Mouse (Mus musculus): ENCODE measurements at regions not wholly inside any gene's neighbourhood (a gene's known extent, or its start where the extent isn't known, plus 50 kb on each side); places are given as distances from the start of the nearest gene placed in this dataset.

DNA sequence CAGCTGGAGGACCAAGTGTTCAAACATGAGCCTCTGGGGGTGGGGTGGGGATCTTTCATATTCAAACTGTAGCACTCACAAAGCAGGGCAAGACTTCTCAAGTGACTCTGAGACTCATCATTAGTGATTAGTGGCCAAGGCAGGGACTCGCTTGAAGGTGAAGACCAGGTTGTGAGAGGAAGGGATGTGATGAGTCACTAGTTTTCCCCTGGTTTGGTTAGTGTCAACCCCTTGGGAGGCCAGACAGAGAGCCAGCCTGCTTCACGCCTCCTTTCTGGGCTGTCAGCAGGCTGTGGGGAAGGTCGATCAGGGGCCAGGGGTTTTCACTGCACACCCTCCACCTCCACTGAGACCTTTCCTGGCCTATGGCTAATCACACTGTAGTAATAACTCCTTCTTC, 65.2 kb downstream of the Slc30a10 start:
- no peak for DNase-seq (ENCODE audit: low spot score)

DNA sequence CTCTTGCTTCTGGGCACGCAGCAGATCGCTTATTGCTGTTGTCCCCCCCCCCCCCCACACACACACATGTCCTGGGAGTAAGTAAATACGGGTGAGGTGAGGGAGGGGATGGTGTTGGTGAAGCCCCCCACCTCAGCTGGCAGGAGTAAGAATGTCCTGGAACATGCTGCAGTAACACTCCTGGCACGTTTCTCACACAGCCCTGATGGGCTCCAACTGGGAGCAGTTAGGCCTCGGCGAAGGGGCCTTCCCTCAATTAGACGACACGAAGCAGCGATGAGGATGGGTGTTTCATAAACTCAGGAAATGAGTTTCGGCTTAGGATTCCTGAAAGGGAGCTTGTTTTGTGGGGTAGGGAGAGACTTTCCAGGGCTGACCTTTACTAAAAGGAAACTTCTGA, 69.4 kb downstream of the Slc30a10 start:
- no peak for DNase-seq (ENCODE audit: low spot score)

DNA sequence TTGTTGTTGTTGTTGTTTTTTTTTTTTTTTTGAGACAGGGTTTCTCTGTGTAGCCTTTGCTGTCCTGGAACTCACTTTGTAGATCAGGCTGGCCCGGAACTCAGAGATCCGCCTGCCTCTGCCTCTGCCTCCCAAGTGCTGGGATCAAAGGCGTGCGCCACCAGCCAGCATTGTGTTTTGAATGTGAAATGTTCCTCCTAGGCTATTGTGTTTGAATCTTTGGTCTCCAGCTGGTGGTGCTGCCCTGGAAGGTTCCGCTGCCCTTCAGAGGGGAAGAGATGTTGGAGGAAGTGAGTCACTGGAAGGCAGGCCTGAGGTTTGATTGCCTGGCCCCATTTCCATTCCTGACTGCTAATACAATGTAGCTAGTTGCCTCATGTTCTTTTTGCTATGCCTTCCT, 78.8 kb downstream of the Slc30a10 start:
- no peak for DNase-seq (ENCODE audit: low spot score)

DNA sequence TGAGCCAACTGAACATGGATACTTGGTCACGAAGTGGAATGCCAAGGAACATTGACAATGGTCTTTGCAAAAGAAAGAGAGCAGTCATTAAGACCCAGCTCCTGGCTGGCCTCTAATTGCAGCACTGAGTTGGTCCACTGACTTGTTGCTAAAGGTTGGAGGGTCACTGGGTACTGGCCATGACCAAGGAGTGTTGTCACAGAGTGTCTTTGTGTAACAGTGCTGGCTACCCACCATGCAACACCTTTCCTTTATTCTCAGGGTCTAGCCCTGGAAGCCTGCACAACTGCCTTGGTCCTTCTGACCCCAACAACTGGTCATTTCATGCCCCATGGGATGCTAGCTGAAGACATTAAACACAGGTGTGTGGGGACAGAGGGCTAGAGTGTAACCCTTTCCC, 79.5 kb downstream of the Slc30a10 start:
- no peak for DNase-seq (ENCODE audit: low spot score)

DNA sequence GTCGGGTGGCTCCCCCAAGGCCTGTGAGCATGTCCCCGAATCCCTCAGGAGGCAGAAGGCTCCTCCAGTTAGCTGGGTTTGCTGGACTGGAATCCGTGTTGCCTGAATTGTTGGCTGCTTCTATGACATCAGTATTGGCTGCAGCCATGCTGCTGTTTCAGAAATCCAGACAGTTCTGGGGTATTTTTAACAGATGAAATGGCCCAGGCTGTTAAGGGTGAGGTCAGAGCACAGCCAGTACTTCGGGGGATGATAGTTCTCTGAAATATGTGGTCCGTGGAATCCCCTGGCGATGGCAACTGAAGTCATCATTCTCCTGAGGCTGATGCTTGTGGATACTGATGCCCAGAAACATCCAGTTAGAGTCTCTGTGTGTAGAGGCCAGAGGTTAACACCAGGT, 80.7 kb downstream of the Slc30a10 start:
- no peak for DNase-seq (ENCODE audit: low spot score)

- DNase-seq (ENCODE audit: low spot score), result no peak
Observed at GRCm38 (mm10) chr1:185537236-185537635, 82.6 kb downstream of the Slc30a10 start.

DNA sequence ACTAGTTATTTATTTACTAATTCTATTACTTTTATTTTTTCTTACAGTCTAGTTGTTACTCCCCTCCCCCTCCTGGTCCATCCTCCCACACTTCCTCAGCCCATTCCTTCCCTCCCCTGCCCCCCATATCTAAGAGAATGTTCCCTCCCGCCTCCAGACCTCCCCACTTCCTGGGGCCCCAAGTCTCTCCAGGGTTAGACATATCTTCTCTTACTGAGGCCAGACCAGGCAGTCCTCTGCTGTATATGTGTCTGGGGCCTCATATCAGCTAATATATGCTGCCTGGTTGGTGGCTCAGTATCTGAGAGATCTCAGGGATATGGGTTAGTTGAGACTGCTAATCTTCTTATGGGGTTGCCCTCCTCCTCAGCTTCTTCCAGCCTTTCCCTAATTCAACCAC, 84.8 kb downstream of the Slc30a10 start:
- no peak for DNase-seq (ENCODE audit: low spot score)

GRCm38 (mm10) chr1:185546346-185546745, 91.7 kb downstream of the Slc30a10 start:
- no peak for DNase-seq (ENCODE audit: low spot score)

DNA sequence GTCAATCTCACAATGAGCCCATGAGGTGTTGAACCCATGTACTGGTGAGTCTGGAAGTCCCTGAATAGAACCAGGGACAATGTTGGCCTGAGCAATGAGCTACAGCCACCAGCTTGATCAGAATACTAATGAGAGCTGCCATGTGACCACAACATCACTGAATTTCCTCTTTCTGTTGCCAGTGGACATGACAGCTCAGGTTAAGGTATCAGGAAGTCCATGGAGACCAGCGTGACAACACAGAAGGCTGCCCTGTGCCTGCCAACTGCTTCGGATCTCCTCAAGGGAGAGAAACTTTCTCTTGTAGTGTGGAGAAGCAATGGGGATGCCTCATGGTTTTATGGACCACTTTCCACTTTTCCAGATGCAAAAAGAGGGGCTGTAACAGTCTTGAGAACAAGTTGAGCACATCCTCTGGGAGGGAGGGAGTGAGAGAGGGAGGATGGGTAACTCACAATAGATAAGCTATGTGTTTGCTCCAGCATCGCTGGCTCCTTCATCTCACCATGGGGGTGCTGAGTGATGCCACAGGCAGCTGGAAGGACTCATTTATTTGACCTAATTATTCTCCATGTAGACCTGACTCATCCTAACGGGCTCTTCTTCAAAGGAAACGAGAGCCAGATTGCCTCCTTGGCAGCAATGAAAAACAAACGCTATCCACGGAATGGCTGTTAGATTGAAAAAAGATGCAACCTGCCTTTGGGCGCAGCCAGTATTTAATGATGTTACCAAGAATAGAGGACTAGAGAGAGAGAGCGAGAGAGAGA, 118.3 kb downstream of the Slc30a10 start:
- DNase-seq (ENCODE audit: low spot score), result no peak

- no peak for DNase-seq (ENCODE audit: low spot score)
Observed at GRCm38 (mm10) chr1:185574978-185575377, 120.3 kb downstream of the Slc30a10 start.

DNA sequence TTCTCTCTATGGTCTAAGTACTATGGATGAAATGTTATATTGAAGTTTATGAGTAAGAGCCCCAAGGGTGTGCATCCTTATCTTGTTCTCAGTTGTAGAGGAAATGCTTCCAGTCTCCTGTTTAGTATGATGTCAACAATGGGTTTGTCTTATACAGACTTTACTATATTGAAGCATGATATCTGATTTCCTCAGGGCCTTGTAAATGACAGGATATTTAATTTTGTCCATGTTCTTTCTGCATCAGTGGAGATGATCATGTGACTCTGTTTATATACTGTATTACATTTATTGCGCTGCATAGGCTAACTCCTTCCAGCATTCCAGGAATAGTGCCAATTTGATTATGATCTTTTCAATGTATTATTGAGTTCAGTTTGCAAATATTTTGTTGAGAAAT, 125.2 kb downstream of the Slc30a10 start:
- DNase-seq (ENCODE audit: low spot score), result no peak

GRCm38 (mm10) chr1:185585191-185585870, 130.7 kb downstream of the Slc30a10 start:
- no peak for DNase-seq (ENCODE audit: low spot score)

DNA sequence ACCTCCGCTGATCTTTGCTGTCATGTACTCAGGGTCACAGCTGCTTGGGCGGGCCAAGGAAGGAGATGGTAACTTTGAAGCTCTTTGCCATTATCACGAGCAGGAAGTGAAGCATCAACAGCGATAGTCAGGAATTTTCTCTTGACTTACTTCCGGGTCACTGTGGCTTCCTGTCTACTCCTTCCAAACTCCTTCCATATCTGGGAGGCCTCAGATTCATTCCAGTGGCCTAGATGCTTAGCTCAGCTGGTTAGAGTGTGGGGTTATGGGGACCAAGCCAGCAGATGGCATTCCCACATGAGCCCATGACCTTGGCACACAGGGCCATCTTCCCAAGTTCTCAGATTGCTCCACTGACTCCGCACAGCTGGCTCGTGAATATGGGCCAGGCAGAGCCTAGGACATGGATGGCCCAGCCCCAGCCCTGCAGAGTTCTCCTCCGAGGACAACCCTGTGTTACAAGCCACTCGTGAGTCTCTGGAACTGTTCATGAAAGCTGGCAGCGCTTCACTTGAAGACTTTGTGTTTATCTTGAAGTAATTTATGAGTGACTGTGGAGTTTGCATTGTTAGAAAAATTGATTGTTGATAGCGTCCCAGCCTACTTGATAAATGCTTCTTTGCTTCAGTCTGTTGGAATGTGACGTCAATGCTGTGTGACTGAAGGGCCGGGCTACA, 133.2 kb downstream of the Slc30a10 start:
- DNase-seq (ENCODE audit: low spot score), result no peak

DNA sequence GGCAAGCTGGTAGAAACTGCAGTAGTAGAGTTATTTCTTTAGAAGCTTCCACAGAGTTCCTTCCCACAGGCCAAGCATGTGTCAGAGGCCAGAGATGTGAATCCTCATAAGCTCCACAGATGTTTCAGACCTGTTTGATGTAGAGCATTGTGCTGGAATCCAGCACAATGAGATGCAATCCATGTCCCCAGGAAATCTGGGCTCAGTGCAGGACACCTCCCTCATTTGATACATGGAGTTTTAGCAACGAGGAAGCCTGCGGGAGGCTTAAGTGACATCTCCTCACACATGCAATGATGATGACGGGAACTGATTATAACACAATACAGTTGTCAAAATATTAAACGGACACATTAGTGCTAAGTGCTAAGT, 133.7 kb downstream of the Slc30a10 start:
- DNase-seq (ENCODE audit: low spot score), result no peak

GRCm38 (mm10) chr1:185596815-185597214, 142.2 kb downstream of the Slc30a10 start:
- no peak for DNase-seq (ENCODE audit: low spot score)

- DNase-seq (ENCODE audit: low spot score), result no peak
Observed at GRCm38 (mm10) chr1:185598514-185598913, 143.9 kb downstream of the Slc30a10 start.

DNA sequence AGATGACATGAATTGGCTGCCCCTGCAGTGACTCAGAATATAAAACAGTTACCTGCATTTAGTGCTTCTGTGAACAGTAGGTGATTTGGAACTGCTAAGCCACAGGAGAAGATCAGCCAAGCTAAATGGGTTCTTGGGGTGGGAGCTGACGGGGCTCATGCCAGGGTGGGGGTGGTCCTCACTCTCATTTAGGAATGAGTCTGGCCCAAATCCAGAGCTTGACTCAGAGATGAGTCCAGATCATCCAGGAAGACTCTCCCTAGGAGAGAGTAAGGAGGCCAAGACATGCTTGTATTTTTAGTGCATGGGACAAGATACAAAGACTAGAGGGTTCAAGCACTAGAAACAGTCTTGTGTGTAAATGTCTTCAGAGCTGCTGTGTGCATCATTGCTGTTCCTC, 146.5 kb downstream of the Slc30a10 start:
- DNase-seq (ENCODE audit: low spot score), result no peak

GRCm38 (mm10) chr1:185605996-185606395, 151.3 kb downstream of the Slc30a10 start:
- no peak for DNase-seq (ENCODE audit: low spot score)

GRCm38 (mm10) chr1:185607611-185608010, 153.0 kb downstream of the Slc30a10 start:
- DNase-seq (ENCODE audit: low spot score), result no peak

DNA sequence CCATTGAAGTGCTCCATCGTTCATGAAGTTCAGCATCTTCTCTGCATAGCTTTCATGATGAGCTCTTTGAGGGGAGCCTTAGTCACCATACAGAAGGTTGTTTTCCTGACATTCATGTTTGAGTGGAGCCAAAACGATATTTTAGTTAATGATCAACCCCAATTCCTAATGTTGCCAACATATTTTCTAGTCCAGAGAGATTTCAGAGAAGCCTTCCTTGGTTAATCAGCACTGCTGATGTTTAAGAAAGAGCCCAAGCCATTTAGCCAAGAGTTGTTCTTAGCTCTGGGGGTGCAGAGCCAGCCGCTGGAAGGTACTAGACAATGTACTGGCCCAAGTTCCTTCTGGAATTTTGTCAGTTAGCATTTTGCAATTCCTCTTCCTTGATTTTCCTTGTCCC, 153.8 kb downstream of the Slc30a10 start:
- no peak for DNase-seq (ENCODE audit: low spot score)

GRCm38 (mm10) chr1:185610586-185610985, 155.9 kb downstream of the Slc30a10 start:
- DNase-seq (ENCODE audit: low spot score), result no peak

GRCm38 (mm10) chr1:185615819-185616429, 161.3 kb downstream of the Slc30a10 start:
- no peak for DNase-seq (ENCODE audit: low spot score)

DNA sequence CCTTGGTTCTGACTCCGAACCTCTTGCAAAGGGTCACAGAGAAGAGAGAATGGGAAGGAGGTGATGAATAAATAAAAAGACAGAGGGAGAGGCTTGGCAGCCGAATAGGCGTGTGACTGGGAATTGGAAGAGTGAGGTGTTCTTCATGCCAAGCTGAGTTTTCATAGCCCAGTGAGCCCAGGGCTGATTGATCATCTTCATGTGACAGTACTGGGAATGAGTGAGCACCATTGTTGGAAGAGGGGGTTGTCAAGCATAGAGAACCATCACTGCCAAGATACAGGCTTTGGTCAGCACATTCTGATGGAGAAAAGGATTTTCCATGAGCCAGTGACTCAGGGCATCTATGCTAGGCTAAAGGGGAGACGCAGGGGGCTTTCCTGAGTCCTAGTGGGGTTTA, 163.0 kb downstream of the Slc30a10 start:
- no peak for DNase-seq (ENCODE audit: low spot score)
